Mouse (Mus musculus) forebrain, postnatal 0 days (tissue): ENCODE data around the gene Mink1. TPM values are rescaled to one million over a fixed set of nuclear protein-coding genes. Genes with fewer than 3 reads are reported as not detected.

Experiments
- ATAC-seq: fragments of 200-750 bp; cut with Nextera tagmentation; 2 replicates; pipeline ENCODE4 v1.8.0; 2017; ENCODE audit warnings: mild to moderate bottlenecking, moderate library complexity
- DNase-seq: peaks from one replicate; pipeline ENCODE4 v3.0.0-alpha.2; 2015
- H3K27ac ChIP-seq: fragments of 300-500 bp; sonication (generic); 2 replicates; pipeline ENCODE4 v1.5.1; 2014; ENCODE audit warnings: low read depth, mild to moderate bottlenecking, antibody characterized with exemption, low read length, moderate library complexity, mixed read lengths
- H3K27me3 ChIP-seq: fragments of 300-500 bp; sonication (generic); 2 replicates; pipeline ENCODE4 v1.6.1; 2014; ENCODE audit warnings: mild to moderate bottlenecking, low read length, mixed read lengths; ENCODE audit not compliant: insufficient read depth
- H3K36me3 ChIP-seq: fragments of 300-500 bp; sonication (generic); 2 replicates; pipeline ENCODE4 v1.6.1; 2014; ENCODE audit warnings: mild to moderate bottlenecking, moderate library complexity; ENCODE audit not compliant: insufficient read depth
- H3K4me1 ChIP-seq: fragments of 300-500 bp; sonication (generic); 2 replicates; pipeline ENCODE4 v1.6.1; 2014; ENCODE audit warnings: antibody characterized with exemption; ENCODE audit not compliant: insufficient read depth
- H3K4me2 ChIP-seq: fragments of 300-500 bp; sonication (generic); 2 replicates; pipeline ENCODE4 v1.6.1; 2014; ENCODE audit warnings: low read depth, mild to moderate bottlenecking, moderate library complexity
- H3K4me3 ChIP-seq: fragments of 300-500 bp; sonication (generic); 2 replicates; pipeline ENCODE4 v1.5.1; 2014; ENCODE audit warnings: low read depth, low read length, mixed read lengths
- H3K9ac ChIP-seq: fragments of 300-500 bp; sonication (generic); 2 replicates; pipeline ENCODE4 v1.6.1; 2014; ENCODE audit warnings: mild to moderate bottlenecking
- H3K9me3 ChIP-seq: fragments of 300-500 bp; sonication (generic); 2 replicates; pipeline ENCODE4 v1.6.1; 2016; ENCODE audit warnings: low read length
- CTCF ChIP-seq: sonication (generic); IDR thresholded peaks from 2 replicates; pipeline ENCODE4 v1.5.1; 2016; ENCODE audit warnings: antibody characterized with exemption, control low read depth, low read depth
- WGBS: fragments of 180-500 bp; shearing (Covaris S2); extraction: QIAGEN DNeasy Blood & Tissue Kit; methylation state at CpG from one replicate; pipeline ENCODE4 v1.1.7; 2014; 5-methylcytosine and 5-hydroxymethylcytosine counted together
- polyA plus RNA-seq: library from polyadenylated mRNA; unstranded; fragments of >200 nt; fragmentation: Nextera tagmentation; extraction: Ambion mirVana; gene quantifications from 2 replicates; pipeline ENCODE4 v1.2.1, GENCODE M21; 2015
- total RNA-seq: library from RNA; depleted of rRNA; stranded (reverse); fragments of >200 nt; gene quantifications from 2 replicates; pipeline ENCODE4 v1.2.3, GENCODE M21; 2014

Gene Mink1
- total and polyA plus RNA-seq, 2 experiments from 2014 or later: 15.0 to 81.2 TPM

DNA sequence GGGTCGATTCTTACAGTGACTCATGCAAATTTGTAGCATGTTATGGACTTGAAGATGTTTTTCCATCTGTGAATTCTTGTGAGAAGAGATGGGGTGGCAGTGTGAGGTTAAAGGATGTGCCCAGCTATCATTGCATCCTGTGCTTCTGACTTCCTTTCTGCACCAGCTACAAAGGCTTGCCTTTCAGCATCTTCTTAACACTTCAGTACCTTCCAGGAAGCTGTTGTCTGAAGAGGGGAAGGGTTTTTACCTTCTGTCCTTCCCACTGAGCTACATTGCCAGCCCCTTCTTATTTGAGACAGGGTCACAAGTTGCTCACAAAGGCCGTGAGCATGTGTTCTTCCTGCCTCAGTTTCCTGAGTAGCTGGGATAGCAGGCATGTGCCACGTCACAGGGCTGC lies 18.2 kb downstream of the Mink1 start:
- WGBS: 82% methylated on average over 3 of the region's 3 CpGs
- H3K27ac ChIP-seq: no peak overlapping the region
- no peaks in the 10 kb centered on the region for H3K36me3 ChIP-seq
- TF ChIP-seq CTCF: no peak
- H3K4me2 ChIP-seq: no peak overlapping the region
- no peak overlapping the region for H3K9ac ChIP-seq
- H3K4me1 ChIP-seq: peaks cover 9% of the 10 kb centered on the region
- no peak overlapping the region for H3K4me3 ChIP-seq
- ATAC-seq (no peak), DNase-seq (no peak)
- H3K9me3 ChIP-seq: no peaks in the 10 kb centered on the region
- no peaks in the 10 kb centered on the region for H3K27me3 ChIP-seq

DNA sequence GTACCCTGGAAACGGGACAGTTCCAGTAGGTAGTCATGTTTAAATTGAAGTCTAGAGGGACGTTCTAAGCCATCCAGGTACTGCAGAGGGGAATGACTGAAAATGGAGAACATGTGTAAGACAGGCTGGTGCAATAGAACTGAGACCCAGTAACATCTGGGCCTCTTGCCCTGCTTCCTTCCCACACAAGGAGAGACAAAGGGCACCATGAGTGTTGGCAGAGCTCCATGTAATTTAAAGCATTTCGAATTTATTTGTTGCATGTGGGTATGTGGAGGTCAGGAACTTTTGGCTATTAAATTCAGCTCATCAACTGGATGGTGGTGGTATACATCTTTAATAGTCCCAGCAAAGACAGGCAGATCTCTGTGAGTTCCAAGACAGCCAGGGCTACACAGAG lies 19.5 kb downstream of the Mink1 start:
- no peak overlapping the region for H3K4me3 ChIP-seq
- H3K4me2 ChIP-seq: no peak overlapping the region
- H3K9ac ChIP-seq: no peak overlapping the region
- DNase-seq (no peak), ATAC-seq (no peak)
- H3K4me1 ChIP-seq: peaks cover 9% of the 10 kb centered on the region
- H3K27ac ChIP-seq: no peak overlapping the region
- 68% methylated on average over 3 of the region's 3 CpGs for WGBS
- no peaks in the 10 kb centered on the region for H3K36me3 ChIP-seq
- no peaks in the 10 kb centered on the region for H3K27me3 ChIP-seq
- no peaks in the 10 kb centered on the region for H3K9me3 ChIP-seq
- TF ChIP-seq CTCF: no peak

DNA sequence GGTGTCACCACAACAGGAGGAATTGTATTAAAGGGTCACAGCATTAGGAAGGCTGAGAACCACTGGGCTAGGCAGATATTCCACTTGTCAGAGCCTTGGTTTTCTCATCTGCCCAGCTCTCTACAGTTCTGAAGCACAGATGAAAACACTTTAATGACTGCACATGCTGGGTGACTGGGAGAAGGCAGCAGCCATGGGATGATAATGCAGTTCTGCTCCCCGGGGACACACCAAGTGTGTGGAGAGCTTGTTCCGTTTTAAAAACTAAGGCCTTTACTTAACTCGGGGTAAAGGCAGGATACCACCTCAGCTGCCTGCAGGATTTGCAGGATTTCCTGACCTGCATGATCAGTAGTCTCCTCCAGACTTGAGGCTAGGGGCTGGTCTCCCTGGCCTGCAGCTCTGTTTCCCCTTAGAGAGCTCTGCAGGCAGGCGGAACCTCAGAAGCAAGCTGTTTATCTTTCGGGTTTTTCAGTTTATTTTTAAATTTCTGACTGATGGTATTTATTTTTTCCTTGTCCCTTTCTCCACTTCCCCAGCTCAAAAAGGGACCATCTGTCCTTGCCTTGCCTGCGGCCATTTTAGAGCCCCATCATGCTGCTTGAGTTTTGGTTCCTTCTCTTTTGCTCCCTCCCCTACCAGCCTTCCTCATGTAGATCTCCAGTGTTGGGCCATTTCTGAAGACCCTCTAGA lies 20.5 kb downstream of the Mink1 start:
- Histone ChIP-seq H3K4me1 (peaks cover 9% of the 10 kb centered on the region), H3K36me3 (no peaks in the 10 kb centered on the region), H3K4me2 (no peak overlapping the region), H3K27ac (peak overlapping the region; percentile 55; the same call in 1 of the 2 replicates), H3K9ac (no peak overlapping the region), H3K9me3 (no peaks in the 10 kb centered on the region), H3K4me3 (no peak overlapping the region), H3K27me3 (no peaks in the 10 kb centered on the region)
- peak; percentile 19 for DNase-seq
- TF ChIP-seq CTCF: no peak
- no peak for ATAC-seq
- WGBS: 66% methylated on average over 6 of the region's 6 CpGs

DNA sequence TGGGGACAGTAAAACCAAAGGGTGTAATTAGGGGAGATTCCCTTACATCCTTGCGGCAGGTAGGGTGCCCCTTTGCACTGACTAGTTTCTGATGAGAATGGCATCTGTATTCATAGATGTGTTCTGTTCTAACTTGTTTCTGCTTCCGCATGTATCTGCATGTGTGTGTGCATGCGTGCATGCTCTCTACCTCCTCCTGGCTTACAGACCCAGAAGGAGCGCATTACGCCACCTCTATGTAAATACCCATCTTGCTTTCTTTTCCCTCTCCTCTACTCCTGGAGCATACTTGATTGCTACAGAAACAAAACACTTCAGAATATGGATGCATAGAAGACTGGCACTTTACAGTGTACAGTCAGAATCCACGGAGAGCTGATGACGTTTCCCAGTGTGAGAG lies 21.1 kb downstream of the Mink1 start:
- Histone ChIP-seq H3K4me1 (peaks cover 9% of the 10 kb centered on the region), H3K4me2 (no peak overlapping the region), H3K36me3 (no peaks in the 10 kb centered on the region), H3K4me3 (no peak overlapping the region), H3K27ac (peak overlapping the region; percentile 55; the same call in 1 of the 2 replicates), H3K9me3 (no peaks in the 10 kb centered on the region), H3K27me3 (no peaks in the 10 kb centered on the region), H3K9ac (no peak overlapping the region)
- 87% methylated on average over 7 of the region's 7 CpGs for WGBS
- no peak for DNase-seq
- TF ChIP-seq CTCF: no peak
- no peak; the same call in 1 of the 2 replicates for ATAC-seq

DNA sequence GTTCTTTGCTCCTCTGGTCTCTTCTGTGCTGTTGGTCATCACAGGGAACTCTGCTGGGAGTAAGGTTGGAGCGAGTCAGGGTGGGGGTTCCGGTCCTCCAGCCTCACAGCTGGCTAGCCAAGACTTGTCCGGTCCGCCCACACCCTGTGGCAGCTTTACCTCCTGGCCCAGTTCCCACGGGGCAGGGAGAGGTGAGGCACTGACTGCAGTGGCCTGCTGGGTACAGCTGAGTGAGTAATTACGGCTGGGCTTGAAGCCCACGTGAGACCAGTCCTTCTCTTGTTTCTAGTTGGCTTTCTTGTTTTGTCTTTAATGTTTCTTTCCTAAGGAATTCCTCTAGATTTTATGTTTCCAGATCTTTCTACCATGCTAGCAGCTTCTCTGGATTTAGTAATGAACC lies 22.8 kb downstream of the Mink1 start:
- Histone ChIP-seq H3K9ac (no peak overlapping the region), H3K4me3 (no peak overlapping the region), H3K4me2 (no peak overlapping the region), H3K27ac (0 out of 2 replicates have a peak overlapping the region, but pooled peaks have one; percentile 16), H3K9me3 (no peaks in the 10 kb centered on the region), H3K27me3 (no peaks in the 10 kb centered on the region), H3K4me1 (peaks cover 5% of the 10 kb centered on the region), H3K36me3 (no peaks in the 10 kb centered on the region)
- TF ChIP-seq CTCF: no peak
- ATAC-seq: no peak; the same call in 1 of the 2 replicates
- DNase-seq: no peak
- 30% methylated on average over 7 of the region's 7 CpGs for WGBS

DNA sequence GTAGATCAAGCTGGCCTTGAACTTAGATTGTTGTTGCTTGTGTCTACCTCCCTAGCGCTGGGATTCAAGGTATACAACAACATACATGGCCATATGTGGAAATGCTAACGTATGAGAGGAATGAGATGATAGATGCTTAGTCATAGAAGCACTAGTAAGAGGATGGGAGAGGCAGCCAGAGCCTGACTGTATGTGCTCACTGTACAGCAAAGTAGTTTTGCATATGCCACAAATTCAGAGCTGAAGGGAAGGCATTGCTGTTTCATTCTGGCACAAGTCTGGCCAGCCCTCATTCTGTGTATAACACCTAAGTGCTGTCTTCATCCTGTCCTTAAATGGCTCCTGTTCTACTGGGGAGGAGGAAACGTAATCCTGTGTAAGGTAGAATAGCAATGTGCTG lies 23.6 kb downstream of the Mink1 start:
- whole genome bisulfite sequencing: 88% methylated on average over 3 of the region's 3 CpGs
- DNase-seq: no peak
- no peak overlapping the region for H3K9ac ChIP-seq
- H3K4me2 ChIP-seq: no peak overlapping the region
- no peaks in the 10 kb centered on the region for H3K27me3 ChIP-seq
- H3K9me3 ChIP-seq: no peaks in the 10 kb centered on the region
- no peaks in the 10 kb centered on the region for H3K36me3 ChIP-seq
- H3K4me3 ChIP-seq: no peak overlapping the region
- no peak for ATAC-seq
- peaks cover 5% of the 10 kb centered on the region for H3K4me1 ChIP-seq
- no peak overlapping the region for H3K27ac ChIP-seq
- no peak for TF ChIP-seq CTCF

DNA sequence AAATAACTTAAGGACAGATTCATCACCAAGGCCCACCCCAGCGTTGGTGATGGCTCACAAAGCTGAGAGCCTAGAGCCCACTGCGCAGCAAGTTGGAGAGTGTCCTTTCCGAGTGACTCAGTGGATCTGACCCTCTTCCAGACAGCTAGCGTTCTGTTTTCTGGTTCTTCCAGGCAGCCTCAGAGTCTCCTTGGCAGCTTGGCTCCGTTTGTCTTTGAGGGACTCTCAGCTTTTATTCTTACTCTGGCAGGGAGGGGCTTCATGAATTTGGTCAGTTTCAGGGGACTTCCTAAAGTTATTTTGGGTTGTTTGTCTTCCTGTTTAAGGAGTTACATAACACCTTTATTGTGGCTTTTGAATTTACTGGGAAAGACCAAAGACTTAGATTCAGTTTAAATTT lies 24.3 kb downstream of the Mink1 start:
- 65% methylated on average over 5 of the region's 5 CpGs for WGBS
- ATAC-seq: no peak
- H3K9ac ChIP-seq: no peak overlapping the region
- H3K36me3 ChIP-seq: no peaks in the 10 kb centered on the region
- no peaks in the 10 kb centered on the region for H3K9me3 ChIP-seq
- no peak overlapping the region for H3K27ac ChIP-seq
- no peak for TF ChIP-seq CTCF
- H3K4me2 ChIP-seq: no peak overlapping the region
- peaks cover 5% of the 10 kb centered on the region for H3K4me1 ChIP-seq
- DNase-seq: no peak
- H3K4me3 ChIP-seq: no peak overlapping the region
- no peaks in the 10 kb centered on the region for H3K27me3 ChIP-seq
